Mouse (Mus musculus) liver, embryonic 14.5 days (tissue): ENCODE results near the gene Chd4.

ENCODE experiments used
- CTCF ChIP-seq: IDR thresholded peaks from 2 replicates; pipeline ENCODE4 v1.5.1; 2016; ENCODE audit warnings: antibody characterized with exemption, low read depth, control low read depth
- EP300 ChIP-seq: IDR thresholded peaks from 2 replicates; pipeline ENCODE4 v1.6.1; 2016; ENCODE audit warnings: antibody characterized with exemption, low read depth

DNA sequence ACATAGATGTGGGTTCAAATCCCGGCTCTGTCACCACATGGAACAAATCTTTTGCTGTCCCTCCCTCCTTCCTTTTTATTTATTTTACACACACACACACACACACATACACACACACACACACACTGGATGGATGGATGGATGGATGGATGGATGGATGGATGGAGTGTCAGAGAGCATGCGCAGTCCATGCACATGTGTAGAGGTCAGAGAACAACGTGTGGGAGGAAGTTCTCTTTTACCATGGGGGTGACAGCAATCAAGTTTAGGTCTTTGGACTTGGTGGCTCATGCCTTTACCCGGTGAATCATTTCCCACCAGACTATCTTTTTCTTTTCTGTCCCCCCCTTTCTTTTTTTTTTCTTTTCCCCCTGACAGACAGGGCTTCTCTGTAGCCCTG is 57.9 kb downstream of the Chd4 start:
- TF ChIP-seq EP300 (no peak), CTCF (no peak)
